Mouse (Mus musculus) spleen, postnatal 4 days (tissue): ENCODE measurements around the gene Vmn2r22.
"Not testable (repeated sequence)": the region's sequence is repeated elsewhere in the genome, so short reads cannot be mapped to it uniquely, and the experiment has no call there.

Experiments
- DNase-seq, 2 experiments: peaks; one replicate each; pipeline ENCODE4 v3.0.0; 2022; ENCODE audit warnings: low spot score in 2 of 2

Gene Vmn2r22

DNA sequence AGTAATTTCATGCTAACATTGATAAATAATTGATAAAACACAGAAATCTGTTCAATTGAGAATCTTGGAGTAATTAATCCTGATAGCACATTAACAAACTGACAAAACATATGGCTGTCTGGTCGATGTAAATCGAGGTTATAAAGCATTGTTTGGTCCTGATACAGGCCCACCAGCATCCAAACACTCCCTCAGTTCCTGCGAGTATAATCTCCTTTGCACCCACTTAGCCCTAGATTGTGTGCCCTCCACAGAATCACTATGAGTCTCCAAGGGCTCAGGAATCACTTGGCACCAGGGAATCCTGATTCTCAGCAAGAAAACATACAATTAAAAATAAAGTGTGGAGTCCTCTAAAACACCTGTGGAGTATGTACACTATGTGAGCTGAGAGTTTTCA lies at the start of gene Vmn2r22:
TSS of gene Vmn2r22 (minus strand) at position 101 of the 400 bp plus-strand sequence.
- not testable (repeated sequence) for DNase-seq

DNA sequence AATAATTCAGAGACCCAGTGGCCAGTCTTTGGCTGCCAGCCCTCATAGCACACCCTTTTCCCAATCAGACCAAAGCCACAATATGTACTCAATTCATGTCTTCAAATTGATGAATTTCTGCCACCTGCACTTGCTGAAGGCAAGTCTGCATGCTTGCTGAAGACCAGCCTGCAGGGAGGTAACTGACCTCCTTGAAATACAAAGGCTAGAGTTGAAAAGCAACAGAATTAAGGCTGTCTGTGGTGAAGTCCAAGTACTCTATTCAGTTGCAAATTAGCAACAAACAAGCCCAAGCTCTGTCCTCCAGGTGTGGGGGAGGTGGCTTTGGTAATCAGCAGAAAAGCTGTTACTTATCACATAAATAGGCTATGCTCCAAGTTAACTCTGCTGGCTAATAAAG lies 46.7 kb upstream of the Vmn2r22 start:
- no peak for DNase-seq

DNA sequence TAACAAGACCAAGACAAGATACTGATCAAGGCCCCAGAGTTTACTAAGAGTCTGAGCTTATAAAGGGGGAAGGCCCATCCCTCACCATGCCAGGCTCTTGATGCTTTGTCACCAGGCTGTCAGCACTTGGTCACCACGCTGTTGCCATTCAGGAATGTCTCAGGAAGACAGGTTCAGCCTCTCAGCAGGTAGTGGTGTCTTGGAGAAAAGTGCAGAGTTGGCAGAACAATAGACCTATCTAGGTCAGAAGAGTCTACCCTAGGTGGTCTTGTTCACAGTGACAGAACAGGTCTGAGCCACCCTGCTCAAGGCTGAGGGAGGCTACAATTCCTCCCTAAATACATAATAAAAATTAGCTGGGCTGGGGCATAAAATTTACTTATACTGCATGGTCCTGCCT lies 46.1 kb upstream of the Vmn2r22 start:
- DNase-seq: not testable (repeated sequence)

DNA sequence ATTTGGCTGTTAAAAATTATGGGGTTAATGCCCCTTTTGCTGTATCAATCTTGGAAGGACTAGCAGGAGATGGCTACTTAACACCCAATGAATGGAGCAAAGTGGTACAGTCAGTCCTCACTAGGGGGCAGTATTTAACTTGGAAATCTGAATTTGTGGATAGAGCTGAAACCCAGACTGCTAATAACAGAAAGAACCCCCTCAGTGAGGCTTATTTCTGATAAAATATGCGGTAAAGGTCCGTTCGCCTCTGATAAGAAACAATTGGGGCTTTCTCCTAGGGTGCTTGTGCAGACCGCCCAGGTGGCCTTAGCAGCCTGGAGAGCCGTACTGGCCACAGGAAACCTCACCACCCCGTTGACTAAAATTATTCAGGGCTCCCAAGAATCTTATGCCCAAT lies 6.5 kb upstream of the Vmn2r22 start:
- no peak for DNase-seq

DNA sequence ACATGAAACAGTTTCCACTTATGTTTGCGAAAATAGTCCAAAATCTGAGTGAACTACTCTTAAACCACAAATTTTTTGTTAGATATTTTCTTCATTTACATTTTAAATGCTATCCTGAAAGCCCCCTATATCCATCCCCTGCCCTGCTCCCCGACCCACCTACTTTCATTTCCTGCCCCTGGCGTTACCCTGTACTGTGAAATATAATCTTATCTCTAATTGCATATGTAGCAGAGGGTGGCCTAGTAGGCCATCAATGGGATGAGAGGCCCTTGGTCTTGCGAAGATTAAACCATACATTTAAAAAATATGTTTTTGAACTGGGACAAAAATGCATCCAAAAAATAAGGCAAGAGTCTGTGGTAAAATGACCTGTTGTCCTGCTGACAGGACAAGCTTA lies 11.1 kb downstream of the Vmn2r22 start:
- not testable (repeated sequence) for DNase-seq

DNA sequence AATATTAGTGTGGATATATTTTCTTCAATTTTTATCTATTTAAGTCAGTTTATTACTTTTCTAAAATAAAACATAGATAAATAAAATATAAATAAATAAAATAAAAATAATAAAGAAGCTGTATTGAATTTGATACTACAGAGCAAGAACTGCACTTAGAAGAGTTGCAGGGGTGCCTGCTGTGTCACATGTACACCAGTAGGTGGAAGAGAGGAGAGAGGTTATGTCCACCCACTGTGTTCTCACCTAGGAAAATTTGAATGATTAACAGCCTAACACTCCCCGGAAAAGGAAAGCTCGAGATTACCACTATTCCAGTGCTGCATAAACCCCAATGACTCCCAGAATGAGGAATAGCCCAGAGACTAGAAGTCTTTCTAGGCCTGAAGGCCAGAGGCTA lies 26.7 kb downstream of the Vmn2r22 start:
- DNase-seq: not testable (repeated sequence)

DNA sequence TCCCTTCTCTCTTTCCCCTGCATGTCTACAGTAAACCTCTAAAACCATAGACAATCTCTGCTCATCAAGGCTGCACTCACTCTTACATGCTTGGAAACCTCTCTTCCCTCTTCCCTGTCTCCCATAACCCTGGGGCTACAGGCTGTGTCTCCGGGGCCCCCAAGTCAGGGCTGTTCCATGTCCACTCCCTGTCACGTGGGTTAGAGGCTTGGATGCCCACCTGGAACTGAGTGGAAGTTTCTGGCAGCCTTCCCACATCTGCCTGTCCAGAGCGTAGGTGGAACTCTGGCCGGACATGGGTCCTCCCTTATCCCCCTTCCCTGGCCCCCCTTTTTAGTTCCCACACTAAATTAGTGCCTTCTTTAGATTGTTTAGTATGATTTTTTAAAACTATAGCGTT lies 62.2 kb downstream of the Vmn2r22 start:
- not testable (repeated sequence) for DNase-seq

DNA sequence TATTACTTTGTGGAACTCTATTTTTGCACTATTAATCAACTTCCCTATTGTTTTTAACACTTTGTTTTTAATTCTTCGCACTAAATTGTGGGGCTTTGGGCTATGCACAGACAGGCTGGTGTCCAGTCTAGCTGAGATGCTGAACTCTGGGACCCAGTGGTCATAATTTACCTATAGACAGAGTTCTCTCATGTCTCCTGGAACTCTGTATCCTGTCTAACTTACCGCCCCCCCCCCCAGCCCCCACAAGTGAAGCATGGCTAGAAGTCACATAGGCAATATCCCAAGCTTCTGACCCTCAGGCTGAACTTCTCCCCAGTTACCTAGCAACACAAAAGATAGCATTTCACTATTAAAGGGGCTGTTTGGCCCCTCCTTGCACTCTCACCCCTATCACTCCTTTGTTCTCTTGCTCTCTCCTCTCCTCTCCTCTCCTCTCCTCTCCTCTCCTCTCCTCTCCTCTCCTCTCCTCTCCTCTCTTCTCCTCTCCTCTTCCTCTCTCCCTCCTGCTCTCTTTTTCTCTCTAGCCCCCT lies 62.7 kb downstream of the Vmn2r22 start:
- not testable (repeated sequence) for DNase-seq

DNA sequence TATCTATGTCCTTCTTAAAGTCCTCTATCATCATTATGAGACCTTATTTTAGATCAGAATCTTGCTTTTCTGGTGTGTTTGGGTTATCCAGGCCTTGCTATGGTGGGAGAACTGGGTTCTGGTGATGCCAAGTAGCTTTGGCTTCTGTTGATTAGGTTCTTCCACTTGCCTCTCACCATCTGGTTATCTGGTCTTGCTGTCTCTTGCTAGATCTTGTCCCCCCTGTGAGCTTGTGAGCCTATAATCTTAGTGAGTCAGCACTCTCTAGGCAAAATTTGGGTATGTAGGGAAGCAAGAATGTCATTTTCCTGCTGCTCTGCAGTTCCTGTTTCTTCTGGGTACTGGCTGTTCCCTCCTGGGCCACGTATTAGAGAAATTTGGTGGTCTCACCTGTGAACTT lies 66.5 kb downstream of the Vmn2r22 start:
- DNase-seq: not testable (repeated sequence)

DNA sequence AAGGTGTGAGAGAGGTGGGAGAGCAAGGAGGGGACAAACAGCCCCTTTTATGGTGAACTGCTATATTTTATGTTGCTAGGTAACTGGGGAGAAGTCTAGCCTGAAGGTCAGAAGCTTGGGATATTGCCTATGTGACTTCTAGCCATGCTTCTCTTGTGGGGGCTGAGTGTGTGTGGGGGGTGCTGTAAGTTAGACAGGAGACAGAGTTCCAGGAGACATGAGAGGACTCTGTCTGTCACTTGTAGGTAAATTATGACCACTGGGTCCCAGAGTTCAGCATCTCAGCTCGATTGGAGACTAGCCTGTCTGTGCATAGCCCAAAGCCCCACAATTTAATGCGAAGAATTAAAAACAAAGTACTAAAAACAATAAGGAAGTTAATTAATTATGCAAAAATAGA lies 75.8 kb downstream of the Vmn2r22 start:
- not testable (repeated sequence) for DNase-seq
